Mouse (Mus musculus): Measurements from ENCODE around the gene Nxph4. TPM values are rescaled to one million over a fixed set of nuclear protein-coding genes. Genes with fewer than 3 reads are reported as not detected.

Gene Nxph4
- 1 to 10 TPM; 1.6 to 1.9 TPM for total RNA-seq (2021)
- long read RNA-seq, experiment 1, partial matches to known transcripts: 0 of 2 reads
- long read RNA-seq, experiment 1, other reads (novel, unspliced or antisense): 1 of 2 reads
- long read RNA-seq, experiment 2, partial matches to known transcripts: 0 of 2 reads
- long read RNA-seq, experiment 2, other reads (novel, unspliced or antisense): 0 of 2 reads

DNA sequence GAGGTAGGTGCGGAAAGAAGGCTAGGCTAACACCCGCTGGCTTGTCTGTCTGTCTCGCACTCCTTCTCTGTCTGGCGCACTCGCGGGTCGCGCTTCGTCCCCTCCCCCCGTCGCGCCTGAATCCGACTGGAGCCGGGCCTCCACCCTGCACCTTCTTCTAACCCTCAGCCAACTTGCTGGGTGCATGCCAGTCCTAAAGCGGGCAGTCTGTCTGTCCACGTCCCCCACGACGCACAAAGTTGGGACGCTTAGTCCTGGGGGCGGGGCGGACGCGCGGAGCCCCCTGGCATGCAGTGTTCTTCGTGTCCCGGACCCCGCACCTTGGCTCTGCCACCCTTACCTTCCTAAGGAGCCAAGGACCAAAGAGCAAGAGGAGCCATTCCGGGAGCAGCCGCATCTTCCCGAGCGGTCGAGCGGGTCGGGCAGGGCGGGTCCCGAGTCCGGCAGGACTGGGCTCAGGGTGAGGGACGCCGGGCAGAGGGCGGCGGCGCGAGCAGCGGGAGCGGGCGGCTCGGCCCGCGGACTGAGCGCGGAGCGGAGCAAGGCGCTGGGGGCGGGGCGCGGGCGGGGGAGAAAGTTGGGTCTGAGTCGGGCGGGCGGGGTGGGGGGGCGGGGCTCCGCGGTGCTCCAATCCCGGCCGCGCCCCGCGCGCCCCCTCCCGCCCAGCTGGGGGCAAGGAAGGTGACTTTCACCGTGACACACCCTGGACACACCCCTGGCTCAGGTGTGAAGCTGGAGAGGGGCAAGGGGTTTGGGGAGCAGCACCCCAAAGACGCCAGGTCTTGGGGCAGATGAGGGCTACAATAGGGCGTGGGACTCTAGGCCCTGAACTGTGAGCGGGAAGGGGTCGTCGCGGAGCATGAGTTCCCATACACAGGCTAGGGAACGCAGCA, at the start of gene Nxph4:
Gene Nxph4, minus strand, starts transcription at position 524 of the 893 bp plus-strand sequence.
- peak; percentile 48 for DNase-seq

DNA sequence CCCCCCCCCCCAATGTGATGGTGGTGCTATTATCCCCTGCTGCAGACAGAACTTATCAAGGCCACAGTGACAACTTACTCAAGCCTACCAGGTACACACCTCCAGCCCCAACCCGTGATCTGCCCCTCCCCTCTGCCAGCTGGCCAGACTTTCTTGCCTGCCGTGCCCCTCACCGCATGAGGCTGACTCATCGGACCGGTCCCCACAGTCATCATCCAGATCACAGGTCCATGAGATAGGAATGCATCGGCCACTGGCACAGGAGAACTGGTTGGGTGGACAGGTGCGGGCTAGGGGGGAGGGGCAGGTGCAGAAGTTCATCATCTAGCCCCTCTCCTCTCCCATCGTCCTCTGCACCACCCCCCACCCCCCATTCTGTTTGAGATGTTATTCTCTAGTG, 49.3 kb upstream of the Nxph4 start:
- DNase-seq: no peak

- no peak for DNase-seq
These were observed 46.9 kb upstream of the Nxph4 start for GRCm38 (mm10) chr10:127581291-127581690.

DNA sequence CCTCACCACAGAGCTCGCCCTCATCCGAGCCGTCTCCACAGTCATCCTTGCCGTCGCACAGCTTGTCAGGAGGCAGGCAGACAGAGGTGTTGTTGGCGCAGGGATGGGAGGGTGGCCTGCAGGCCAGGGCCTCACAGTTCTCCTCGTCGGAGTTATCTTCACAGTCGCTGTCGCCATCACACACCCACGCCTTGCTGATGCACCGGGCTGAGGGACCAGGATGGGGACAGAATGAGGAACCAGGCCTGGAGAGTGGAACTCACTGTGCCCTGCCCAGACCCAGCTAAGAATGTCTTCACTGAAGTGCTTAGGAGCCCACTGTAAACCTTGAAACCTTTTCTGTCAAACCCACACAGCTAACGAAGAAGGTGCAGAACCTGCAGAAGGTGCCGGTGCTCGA, 43.6 kb upstream of the Nxph4 start:
- no peak for DNase-seq

- DNase-seq: no peak
These were observed 42.8 kb upstream of the Nxph4 start for GRCm38 (mm10) chr10:127577156-127577555.

GRCm38 (mm10) chr10:127576381-127576961, 42.1 kb upstream of the Nxph4 start:
- DNase-seq: peak; percentile 65

DNA sequence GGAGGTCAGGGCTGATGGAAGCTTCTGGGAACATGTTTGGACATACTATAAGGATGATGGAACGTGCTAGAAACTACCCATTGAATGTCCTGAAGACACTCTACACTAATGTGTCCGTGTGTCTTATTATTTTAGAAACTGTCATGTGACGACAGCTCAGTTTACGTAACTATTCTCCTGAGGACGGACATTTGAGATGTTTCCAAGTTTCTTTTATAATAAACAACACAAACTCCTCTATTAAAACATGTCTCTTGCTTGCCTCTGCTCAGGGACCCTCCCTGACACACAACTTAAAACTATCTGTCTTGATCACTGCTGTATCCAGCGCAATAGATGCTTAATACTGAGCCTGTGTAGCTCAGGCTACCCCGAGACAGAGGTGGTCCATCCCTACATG, 41.4 kb upstream of the Nxph4 start:
- no peak for DNase-seq

GRCm38 (mm10) chr10:127572281-127572680, 37.9 kb upstream of the Nxph4 start:
- no peak for DNase-seq

DNA sequence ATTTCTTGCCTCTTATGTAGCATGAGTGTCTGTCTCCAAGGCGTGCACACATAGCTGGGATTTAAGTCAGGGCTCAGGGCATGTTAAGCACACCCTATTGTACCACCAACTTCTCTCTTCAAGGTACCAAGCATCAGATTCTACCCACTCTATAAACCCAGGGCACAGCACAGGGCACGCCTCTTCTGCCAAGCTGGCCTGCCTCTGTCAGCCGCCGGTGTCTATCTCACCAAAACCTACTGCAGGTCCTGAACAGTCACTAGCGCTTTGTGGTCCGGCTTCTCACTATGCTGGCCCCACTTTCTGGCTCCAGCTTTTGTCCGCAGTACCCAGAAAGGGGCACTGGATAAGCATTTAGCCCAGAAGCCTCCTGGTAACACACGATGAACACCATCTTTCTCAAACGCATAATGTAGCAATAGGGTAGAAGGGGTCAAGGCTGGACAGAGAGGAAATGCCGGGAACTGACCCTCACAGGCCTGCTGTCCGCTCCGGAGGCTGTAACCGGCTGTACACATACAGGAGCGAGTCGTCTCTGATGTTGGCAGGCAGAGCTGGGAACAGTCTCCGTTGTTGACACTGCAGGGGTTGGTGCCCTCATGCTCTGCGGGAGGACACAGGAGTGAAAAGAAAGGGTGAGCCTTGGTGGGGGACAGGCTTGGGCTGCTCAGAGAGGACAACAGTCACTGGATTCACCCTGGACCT, 36.7 kb upstream of the Nxph4 start:
- no peak for DNase-seq

GRCm38 (mm10) chr10:127570384-127570783, 36.0 kb upstream of the Nxph4 start:
- DNase-seq: no peak

- DNase-seq: peak; percentile 76
These were observed 35.1 kb upstream of the Nxph4 start for GRCm38 (mm10) chr10:127569450-127569849.

DNA sequence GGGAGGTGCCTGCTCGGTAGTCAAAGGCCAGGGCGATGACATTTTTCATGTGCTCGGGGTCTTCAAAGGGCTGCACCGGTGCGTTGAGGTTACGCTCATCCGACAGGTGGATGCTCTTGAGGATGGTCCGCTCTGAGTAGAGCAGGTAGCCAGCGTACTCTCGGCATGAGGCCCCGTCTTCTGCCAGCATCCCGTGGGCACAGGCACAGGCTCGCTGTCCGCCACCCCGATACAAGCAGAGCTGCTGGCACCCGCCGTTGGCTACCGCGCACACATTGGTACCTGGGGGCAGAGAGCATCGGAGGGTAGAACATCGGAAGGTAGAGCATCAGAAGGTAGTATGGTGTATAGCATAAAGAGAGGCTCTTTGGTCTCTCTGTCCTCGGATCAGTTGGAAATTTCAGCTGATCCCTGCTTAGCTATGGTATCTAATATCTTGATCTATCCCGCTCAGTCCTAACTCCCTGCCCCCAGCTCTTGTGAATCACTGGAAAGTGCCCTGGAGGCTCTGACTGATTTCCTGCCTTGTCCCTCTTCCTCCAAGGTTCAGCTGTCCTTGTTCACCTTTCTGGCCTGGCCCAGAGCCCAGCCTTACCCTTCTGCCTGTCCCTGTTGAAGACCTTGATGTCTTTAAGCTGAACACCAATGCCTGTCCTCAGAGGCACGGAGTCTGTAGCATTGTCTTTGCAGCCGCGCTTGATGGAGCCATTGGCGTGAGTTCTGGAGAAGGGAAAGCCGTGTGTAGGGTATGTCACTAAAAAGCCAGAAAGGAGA, 32.4 kb upstream of the Nxph4 start:
- no peak for DNase-seq

GRCm38 (mm10) chr10:127564301-127564700, 29.9 kb upstream of the Nxph4 start:
- peak; percentile 39 for DNase-seq

DNA sequence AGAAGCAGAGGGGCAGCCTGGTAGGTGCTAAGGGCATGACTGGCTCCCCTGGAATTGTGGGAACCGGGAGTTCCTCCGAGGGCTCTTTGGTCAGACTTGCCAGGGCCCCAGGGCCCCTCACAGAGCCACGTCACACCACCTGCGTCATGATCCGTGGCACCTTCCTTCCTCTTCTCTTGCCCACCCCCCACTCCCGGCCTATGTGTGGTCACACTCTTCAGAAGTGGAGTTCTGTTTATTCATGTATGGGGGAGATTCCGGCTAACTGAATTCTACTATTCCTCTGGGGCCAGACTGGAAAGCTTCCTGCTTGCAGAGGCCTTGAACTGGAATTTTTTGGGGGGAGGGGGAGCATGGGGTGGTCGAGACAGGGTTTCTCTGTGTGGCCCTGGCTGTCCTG, 29.5 kb upstream of the Nxph4 start:
- DNase-seq: no peak

GRCm38 (mm10) chr10:127561145-127561544, 26.8 kb upstream of the Nxph4 start:
- no peak for DNase-seq

DNA sequence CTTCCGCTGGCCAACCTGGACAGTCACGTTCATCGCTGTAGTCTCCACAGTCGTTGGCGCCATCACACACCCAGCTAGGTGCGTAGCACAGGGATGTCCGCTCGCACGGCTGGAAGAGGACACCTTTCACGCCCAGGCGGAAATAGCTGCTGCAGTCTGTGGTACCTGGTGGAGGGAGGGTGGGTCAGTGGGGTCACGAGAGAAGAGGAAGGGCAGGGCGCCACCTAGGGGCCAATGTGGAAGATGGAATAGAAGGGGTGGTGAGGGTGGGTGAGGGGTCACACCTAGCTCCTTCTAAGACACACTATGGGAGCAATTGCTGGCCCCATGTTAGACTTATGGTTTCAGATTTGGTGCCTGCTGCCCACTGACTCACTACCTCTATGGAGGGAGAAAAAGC, 23.0 kb upstream of the Nxph4 start:
- no peak for DNase-seq

GRCm38 (mm10) chr10:127555703-127556102, 21.3 kb upstream of the Nxph4 start:
- DNase-seq: no peak

DNA sequence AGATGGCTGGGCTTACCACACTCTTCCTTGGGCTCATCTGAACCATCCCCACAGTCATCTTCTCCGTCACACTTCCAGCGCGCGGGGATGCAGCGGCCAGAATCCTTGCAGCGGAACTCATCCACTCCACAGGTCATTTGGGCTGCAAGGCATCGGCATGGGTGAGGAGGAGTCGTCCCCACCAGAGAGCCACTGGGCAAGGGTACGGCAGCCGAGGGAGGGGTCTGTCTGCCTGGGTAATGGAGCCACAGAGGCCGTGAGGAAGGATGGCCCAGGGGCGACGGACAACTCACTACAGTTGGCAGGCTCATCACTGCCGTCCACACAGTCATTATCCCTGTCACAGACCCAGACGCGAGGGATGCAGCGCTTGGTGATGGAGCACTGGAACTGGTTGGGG, 15.5 kb upstream of the Nxph4 start:
- no peak for DNase-seq

DNA sequence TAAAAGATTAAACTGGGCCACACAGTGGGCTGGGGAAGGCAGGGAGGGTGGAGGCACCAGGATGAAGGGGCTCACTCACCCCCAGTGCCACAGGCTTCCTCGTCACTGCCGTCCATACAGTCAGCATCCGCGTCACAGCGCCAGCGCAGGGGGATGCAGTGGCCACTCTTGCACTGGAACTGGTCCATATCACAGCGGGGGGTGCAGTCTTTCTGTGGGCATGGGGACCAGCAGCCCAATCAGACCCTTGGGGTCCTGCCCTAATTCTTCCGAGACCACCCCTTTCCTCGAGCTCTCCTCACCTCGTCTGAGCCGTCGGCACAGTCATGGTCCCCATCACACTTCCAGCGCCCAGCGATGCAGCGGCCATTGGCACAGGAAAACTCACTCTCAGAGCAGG, 13.9 kb upstream of the Nxph4 start:
- no peak for DNase-seq

DNA sequence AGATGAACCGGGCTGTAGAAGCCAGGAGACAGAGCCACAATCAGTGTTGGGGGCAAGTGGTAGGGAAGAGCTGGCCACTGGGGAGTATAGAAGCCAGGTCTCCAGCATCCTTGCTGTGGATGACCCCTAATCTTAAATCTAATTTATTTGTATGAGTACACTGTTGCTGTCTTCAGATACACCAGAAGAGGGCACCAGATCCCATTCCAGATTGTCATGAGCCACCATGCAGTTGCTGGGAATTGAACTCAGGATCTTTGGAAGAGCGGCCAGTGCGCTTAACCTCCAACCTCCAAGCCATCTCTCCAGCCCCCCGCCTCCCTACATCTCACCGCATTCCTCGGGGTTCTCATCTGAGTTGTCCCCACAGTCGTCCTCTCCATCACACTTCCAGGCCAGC, 12.1 kb upstream of the Nxph4 start:
- no peak for DNase-seq

DNA sequence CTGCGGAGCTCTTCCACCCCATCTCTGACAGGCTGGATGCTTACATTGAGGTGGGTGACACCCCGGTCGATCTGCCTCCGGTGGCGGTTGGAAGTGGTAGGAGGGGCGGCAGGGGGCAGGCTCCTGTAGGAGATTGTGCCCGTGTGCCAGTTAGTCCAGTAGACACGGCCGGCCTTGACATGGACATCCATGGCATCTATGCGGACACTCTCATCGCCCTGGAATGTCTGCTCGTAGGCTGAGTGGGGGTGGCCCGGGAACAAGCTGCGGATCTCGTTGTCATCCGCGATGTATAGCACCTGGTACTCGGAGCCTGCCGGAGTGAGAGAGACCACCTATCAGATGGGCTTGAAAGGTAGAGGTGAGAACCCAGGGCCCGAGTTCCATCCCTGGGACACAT, 10.0 kb upstream of the Nxph4 start:
- no peak for DNase-seq

DNA sequence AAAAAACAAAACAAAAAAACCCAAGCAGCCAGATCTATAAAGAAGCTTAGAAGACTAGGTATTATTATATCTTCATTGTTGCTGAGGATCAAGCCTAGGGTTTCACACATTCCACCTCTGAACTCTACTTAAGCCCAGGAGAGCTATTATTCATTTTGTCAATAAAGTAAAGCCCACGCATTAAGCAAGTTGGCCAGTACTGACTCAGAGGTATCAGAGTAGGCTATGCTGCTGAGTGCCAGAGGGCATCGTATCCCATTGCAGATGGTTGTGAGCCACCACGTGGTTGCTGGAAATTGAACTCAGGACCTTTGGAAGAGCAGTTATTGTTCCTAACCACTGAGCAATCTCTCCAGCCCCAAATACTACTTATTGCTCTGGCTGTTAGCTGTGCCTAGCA, 9.6 kb upstream of the Nxph4 start:
- no peak for DNase-seq

Data from gastrocnemius, postnatal 10 days (tissue).